Mouse (Mus musculus) testis, postnatal 14 days (tissue): Measurements from ENCODE around the gene St6galnac4.

ENCODE experiments used
- DNase-seq: peaks from one replicate; pipeline ENCODE4 v3.0.0; 2021; ENCODE audit warnings: low spot score

St6galnac4 gene

DNA sequence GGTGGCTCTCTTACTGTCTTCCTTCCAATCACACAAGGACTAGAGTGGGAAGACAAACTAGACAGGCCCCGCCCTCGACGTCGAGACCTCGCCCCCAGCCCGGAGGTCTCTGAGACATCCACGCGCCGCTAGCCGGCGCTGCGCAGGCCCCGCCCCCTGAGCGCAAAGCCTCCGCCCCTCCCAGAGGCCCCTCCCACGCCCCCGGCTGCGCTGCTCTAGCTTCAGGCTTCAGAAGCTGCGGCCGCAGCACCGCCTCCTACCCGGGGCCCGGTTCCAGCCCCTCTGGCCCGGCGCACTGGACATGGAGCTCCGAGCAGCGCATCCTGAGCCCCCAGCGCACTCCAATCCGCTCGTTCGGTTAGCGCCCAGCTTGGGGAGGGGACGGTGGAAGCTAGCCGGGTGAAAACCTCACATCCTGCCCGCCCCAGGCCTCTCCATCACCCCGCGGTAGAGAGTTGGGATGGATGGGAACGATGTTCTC lies at the start of gene St6galnac4:
Gene St6galnac4 (plus strand): TSS at position 225 of the 481 bp plus-strand sequence.
- peak; percentile 87 for DNase-seq

DNA sequence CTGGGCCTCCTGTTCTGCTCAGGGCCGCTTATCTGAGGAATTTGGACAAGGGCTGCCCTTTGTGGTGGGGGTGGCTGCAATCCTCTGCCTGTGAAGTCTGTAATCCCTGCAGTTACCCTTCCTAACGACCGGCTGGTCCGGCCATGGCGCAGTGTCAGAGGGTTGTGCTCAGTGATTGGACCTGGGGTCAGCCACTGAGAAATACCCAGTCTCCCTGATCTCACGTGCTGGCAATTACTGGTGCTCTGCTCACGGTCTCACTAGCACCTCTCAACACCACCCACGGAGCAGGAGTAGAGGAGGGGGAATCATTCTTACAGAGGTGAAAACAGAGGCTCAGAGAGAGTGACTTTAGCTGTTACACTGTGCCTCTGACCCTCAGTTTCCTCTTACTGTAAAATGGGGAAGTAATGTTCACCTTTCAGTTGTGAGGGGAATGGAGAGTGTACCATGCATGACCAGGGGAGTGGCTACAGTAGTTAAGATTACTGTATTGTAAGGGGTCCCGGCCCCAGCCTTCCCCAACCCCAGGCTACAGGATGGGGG lies 49.5 kb upstream of the St6galnac4 start:
- peak; percentile 37 for DNase-seq

DNA sequence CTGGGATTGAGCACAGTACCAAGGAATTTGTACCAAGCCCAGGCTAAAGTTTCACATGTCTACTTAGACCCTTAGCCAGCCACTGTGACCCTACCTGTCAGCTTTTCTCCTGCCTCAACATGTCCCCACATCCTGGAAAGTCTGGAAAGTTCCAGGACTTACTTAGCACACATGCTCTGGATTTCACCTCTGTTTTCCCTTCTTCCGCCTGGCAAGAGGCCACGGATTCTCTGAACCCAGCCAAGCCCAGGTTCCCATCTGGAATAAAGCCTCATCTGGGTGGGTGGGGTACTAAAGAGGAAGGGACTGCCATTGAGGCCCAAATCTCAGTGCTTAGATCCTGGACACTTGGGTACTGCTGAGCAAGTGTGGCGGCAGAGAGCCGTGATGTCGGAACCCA lies 49.0 kb upstream of the St6galnac4 start:
- DNase-seq: no peak

DNA sequence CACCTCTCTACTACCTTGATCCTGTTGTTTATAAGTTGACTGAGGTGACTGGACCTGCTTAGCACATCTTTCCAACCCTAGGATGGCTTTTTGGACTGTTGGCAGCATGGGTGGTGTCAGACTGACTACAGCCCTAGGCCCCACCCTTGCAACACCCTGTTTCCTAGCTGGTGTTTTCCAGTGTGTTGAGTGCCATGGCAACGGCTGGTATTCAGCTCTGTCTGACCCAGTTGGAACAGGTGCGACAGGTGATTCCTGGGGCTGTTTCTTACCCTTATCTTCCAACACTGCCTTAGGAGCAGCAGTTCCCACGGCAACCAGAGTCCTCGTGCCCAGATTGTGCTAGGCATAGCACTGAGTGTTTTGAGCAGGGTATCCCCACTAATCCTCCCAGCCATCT lies 48.4 kb upstream of the St6galnac4 start:
- no peak for DNase-seq

DNA sequence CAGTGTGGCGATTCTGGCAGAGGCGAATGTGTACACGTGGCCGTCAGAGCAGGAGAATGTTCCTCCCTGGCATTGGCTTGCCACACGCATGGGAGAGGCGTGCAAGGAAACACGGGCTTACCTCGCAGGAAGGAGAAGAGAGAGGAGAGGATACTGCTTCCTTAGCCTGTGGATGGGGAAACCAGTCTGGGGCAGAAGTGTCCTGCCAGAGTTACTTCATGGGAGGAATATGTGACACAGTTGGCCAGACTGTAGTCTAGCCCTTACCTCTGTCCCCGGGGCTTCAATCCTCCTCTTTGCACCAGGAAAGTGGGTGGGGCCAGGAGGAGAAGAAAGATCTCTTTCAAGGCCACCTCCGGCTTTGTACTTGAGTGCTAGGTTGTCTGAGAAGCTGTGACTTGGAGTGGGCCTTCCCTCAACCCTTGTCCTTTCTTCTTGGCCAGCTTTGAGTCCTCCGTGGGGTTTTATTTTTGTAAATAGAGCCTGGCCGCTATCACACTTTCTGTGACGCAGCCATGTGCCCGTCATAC lies 47.4 kb upstream of the St6galnac4 start:
- DNase-seq: no peak

DNA sequence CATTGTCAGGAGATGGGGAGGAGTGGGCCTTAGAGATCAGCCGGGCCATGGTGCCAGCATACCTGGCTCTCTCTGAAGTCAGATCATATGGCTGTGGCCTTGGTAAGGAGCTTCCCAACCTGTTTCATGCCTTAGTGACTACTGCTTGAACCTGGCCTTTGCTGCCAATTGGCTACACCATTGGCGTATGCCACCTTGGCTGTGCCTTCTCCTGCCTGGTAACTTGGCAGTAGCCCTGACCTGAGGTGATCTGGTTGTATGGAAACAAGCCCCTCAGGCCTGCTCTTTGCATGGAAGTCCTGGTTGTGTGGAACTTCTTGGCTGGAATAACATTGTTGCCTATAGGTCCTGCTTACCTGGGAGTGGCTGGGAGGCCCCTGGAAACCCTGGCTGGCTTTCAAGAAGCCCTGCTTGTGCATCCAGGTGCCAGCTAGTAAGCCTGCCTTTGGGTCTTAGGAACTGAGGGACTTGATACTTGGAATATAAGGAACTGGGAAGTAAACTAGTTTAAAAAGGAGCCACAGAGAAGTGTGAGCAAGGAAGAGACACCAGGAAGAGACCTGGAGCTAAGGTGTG lies 45.5 kb upstream of the St6galnac4 start:
- DNase-seq: peak; percentile 62

DNA sequence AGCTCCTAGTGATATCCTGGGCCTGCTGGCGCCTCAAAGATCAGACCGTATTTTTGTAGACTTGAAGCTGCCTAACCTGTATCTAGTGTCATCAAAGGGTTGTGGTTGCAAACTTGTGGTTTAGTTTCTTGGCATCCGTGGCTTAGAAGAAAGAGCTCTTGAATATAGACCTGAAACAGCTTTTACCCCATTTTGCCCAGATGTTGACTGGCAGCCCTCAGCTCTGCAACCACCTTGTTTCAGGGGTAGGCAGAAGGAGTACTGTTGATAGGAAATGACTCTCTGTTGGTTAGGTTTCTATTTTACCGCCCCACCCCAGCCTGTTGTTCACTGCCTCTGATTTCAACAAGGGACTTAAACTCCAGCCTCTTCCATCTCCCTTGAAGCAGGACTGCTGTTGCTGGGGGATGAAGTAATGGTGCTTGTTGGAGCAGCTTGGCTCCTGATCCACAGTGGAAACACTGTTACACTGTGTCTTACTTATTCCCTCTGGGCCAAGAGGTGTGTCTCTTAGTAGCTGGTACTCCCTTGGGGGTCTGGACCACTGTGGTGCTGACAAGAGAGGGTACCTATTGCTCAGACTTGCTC lies 44.8 kb upstream of the St6galnac4 start:
- DNase-seq: peak; percentile 74

DNA sequence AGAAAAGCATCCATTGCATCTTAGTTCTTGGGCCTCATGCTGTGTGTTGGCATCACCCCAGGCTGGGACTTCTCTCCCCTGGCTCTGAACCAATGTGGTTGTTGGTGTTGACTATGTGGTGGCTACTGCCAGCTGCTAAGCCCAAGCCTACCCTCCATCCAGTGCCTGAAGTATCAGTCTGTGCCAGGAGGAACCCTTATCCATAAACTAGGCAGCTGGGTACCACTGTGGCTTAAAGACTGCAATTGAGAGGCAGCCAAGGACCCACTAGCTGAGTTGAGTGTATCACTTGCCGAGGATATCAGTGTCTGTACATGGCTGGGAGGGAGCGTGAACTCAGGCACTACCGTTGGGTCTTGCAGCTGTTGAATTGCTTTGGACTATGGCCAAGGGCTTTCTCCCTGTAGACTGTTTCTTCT lies 43.9 kb upstream of the St6galnac4 start:
- DNase-seq: no peak

DNA sequence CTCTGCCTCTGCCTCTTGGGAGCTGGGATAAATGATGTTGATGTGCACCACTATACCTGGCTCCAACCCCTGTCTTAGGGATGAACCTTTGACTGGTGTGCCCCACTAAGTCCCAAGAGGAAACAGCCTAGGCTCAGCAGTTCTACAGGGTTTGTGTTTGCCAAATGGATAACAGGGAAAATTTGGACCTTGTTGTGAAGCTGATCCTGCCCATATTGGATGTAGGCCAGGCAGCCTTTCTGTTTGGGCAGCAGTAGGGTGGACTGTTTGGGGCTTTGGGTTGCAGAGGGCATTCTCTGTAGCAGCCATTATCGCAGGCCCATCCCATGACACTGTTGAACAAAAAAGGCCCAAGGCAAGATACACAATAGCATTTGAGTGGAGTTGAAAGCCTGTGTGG lies 39.9 kb upstream of the St6galnac4 start:
- no peak for DNase-seq

DNA sequence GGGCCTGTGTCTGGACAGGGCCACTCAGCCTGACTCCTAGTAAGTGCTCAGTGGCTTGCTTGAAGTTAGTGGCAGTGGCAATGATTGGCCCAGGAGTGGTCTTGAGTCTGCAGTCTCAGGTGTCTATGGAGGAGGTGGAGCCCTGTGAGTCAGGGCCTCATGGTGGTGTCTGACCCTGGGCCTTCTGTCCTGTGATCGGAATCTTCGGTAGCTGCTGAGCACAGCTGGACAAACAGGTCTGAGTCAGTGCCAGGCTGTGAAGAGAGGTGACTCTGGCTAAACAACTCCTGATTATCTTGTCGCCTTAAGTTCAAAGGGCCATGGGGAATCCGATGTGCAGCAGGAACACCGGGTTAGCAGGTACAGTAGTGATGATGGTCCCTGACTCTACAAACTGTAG lies 39.5 kb upstream of the St6galnac4 start:
- DNase-seq: no peak

DNA sequence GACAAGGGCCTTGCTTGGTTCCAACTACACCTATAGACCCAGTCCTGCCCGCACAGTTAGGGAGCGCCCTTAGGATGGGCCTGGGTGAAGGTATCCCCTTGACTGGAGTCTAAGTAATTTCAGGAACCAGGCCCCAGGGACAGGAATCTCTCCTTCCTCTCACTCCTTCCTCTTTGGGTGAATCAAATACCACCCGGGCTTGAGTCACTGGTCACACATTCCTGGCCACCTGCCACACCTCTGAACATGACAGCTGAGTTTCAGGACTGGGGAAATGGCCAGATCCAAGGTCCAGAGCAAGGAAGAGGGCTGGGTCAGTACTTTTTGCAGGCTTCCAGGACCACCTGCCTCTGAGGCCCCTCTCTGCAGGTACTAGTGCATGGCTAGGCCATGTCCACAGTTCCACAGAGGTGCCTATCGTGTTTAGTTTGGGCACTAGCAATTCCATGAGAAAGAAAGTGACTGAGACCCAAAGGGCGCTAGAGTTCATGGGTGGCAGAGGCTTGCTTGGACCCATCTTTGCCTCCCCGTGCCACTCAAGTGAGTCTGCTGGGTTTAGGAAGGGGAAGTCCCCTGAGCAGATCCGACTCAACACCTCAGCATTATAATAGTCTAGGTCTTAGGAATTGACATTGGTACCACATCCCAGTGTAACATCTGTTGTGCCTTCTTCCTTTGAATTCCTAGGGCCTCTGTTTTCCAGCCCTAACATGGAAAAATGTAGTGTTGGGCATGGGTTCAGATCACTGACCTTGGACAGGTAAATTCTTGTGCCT lies 38.7 kb upstream of the St6galnac4 start:
- no peak for DNase-seq

DNA sequence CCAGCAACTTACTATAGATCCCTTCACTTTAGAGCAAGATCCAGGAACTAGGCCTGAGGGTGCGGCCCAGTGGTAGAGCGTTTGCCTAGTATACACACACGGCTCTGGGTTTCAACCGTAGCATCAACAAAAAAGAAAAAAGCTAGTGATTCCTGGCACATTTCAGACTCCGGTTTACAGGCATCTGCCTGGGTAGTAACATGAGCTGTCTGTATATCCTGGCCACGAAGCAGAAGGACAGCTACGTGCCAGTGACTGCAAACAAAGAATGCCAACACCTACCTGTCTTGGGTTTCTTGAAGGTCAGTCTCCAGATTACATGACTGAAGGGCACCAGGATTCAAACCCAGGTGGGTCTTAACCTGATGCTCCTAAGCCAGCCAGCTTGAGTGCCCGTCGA lies 37.7 kb upstream of the St6galnac4 start:
- DNase-seq: no peak

DNA sequence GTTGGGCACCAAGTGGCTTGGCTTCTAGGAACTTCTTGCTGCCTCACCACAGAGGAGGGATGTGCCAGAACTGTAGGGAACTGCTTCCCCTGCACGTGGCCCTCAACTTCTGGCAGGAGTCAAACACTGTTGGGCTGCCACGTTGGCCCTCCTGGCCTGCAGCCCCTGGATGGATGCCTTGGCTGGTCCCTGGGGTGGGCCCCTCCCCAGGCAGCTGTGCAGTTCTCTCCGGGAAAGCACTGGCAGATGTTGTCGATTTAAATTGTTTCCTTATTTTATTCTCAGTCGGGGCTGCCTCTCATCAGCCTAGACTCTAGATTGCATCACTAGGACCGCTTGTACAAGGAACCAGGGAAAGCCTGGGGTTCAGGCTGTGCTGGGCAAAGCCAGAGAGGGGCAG lies 37.1 kb upstream of the St6galnac4 start:
- peak; percentile 51 for DNase-seq

DNA sequence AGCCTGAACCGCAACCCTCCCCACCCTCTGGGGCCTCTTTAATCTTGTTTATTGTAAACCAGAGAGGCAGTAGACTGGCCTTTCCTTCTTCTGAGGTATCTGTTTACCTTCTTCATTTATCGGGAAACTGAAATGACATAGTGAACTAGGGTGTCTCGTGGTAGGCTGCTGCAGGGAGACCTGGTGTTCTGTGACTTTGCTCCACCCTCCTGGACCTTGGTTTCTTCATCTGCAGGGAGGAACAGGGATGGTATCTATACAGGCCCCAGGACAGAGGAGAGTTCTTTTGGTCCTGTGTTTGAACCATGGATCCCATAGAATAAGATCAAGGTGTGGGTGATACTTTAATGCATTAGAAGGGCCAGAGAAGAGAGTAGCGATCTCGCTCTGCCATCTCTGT lies 35.7 kb upstream of the St6galnac4 start:
- DNase-seq: no peak

DNA sequence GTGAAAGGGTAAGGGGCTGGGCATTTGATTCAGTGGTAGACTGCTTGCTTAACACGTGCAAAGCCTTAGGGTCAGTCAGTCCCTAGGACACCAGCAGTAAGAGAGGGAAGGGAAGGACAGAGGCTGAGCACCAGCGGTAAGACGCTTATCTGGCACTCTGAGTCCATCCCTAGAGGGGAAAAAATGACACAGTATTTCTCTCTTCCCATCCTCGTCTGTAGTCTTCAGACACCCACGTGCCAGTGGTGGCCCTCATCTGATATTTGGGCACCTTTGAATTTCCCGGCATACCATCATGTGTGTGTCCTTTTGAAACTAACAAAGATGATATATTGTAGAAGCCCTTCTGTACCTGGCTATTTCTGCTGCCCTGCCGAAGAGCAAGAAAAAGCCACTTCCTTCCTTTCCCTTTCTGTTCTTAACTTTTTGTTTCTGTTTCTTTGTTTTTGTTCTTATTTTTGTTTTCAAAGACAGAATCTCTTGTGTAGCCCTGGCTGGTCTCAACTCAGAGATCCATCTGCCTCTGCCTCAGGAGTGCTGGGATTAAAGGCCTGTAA lies 33.2 kb upstream of the St6galnac4 start:
- no peak for DNase-seq

DNA sequence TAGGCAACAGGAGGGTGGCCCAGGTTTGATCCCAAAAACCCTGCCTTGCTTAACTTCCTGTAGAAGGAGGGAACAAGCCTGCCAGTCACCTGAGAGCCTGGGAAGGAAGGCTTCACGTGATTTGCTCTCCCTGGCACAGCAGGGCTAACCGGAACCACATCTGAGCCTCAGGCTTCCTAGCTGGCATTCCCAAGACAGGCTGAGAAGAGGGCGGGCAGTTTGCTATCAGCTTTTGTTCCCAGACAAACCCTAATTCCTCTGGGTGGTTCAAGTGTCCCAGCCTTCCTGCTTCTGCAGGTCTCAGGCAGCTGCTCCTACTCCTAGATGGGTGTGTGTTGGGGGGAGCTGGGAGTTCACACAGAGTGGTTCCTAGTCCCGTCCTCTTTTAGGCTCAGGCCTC lies 31.4 kb upstream of the St6galnac4 start:
- no peak for DNase-seq

DNA sequence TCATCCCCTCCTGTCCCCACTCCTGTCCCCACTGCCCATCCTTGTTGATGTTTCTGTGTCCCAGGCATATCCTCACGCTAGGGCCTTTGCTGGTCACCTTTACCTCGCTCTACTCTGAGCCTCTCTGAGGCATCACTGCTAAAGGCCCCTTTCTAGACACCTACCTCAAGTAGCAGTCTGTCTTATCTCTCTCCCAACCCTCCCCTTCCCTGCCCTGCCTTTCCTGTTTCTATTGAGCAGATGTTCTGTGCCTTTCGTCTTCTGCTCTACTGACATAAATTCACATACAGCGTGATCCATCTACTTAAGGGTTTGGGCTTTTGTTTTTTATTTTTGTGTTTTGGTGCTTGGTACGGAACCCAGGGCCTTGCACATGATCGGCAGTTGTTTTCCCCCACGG lies 30.9 kb upstream of the St6galnac4 start:
- DNase-seq: no peak

DNA sequence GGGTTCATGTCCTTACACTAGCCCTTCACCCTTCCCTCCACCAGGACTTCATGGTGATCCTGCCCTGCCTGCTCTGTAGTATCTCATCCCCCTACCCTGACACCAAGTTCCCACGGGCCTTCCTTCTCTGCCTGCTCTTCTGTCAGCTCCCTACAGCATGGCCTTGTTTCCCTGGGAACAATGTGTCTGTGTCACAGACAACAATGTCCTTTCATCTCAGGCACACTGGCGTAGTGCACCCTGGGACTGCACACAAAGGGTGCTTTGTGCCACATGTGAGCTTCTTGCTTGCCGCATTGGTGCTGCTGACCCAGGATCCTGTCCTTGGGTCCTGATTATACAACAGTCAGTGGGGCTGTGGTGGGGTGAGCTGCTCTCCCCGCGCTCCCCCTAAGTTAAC lies 27.3 kb upstream of the St6galnac4 start:
- peak; percentile 81 for DNase-seq

DNA sequence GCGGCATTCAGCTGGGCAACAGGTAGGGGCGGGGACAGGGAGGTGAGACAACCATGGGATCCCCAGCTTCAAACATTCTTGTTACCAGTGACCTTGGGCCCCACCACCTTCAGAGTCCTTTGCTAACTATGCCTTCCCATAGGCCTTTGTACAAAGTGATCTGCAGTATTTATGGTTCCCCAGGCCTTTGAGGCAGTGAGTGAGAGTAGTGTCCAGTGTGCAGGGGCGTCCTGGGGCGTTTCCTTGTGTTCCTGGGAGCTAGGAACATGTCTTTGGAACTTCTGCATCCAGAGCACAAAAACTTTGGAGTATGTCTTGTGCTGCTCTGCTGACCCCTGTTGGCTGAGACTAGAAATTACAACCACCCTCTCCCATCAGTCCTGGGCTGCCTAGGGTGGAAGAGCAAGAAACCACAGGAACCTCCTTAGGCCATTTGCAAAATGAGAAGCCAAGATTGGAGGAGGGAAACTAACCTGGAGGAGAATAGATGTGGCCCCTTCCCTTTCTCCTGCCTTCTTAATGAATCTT lies 20.3 kb upstream of the St6galnac4 start:
- peak; percentile 46 for DNase-seq

DNA sequence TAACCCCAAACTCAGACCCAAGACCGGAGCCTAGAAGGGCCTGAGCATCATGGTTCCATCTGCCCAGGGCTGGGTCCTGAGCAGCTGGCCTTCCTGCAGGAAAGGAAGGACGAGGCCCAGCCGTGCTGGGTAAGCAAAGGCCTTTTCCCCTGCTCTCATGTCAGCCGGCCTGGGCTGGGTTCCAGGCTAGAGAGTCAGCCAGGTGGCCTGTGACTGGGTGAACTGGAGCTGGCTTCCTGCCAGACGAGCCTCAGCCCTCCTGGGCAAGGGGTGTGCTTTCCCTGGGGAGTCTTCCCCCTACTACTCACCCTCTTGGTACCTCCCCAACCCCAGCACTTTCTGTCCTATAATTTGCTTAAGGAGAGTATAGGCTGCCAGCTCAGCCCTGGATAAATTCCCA lies 18.7 kb upstream of the St6galnac4 start:
- no peak for DNase-seq

DNA sequence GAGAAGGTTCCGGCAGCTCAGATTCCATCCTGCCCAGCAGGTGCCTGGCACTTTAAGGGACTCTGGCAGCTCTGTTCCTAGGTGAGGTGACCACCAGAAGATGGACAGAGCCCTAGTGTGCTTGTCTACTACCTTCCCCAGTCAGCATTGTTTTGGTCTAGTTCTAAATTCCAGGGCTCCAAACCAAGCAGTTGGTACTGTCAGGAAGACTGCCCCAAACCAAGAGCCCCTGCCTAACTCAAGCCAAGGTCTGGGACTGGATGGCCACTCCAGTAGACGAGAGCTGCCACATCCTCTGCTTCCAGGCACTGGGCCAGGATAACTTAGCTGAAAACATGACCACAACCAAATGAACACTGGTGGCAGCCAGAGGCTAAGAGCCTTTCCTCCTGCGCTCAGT lies 18.0 kb upstream of the St6galnac4 start:
- no peak for DNase-seq
